Mouse (Mus musculus) megakaryocyte, embryonic 14.5 days (primary cell): ENCODE measurements at regions not wholly inside any gene's neighbourhood (a gene's known extent, or its start where the extent isn't known, plus 50 kb on each side); places are given as distances from the start of the nearest gene placed in this dataset.
A peak's percentile ranks its signal among the peaks of the same experiment; 100 is the strongest.

Experiments used
- H3K27me3 ChIP-seq: replicated peaks from 2 replicates; pipeline ENCODE3; 2012; ENCODE audit warnings: inconsistent platforms
- H3K36me3 ChIP-seq: replicated peaks from 2 replicates; pipeline ENCODE3; 2012; ENCODE audit warnings: low read length, inconsistent platforms, mixed read lengths
- H3K4me1 ChIP-seq: 2 replicates; pipeline ENCODE4 v1.6.1; 2012; ENCODE audit warnings: inconsistent platforms
- H3K4me3 ChIP-seq: replicated peaks from 2 replicates; pipeline ENCODE3; 2012; ENCODE audit warnings: moderate library complexity, mild to moderate bottlenecking, inconsistent platforms
- H3K9me3 ChIP-seq: 2 replicates; pipeline ENCODE4 v1.6.1; 2012; ENCODE audit warnings: inconsistent platforms
- FLI1 ChIP-seq: IDR thresholded peaks from 2 replicates; pipeline ENCODE4 v1.6.1; 2012; ENCODE audit warnings: low read length, inconsistent platforms, mixed read lengths
- GATA1 ChIP-seq: IDR thresholded peaks from 3 replicates; pipeline ENCODE4 v1.6.1; 2012; ENCODE audit warnings: mixed read lengths, low read length, inconsistent platforms, borderline replicate concordance

DNA sequence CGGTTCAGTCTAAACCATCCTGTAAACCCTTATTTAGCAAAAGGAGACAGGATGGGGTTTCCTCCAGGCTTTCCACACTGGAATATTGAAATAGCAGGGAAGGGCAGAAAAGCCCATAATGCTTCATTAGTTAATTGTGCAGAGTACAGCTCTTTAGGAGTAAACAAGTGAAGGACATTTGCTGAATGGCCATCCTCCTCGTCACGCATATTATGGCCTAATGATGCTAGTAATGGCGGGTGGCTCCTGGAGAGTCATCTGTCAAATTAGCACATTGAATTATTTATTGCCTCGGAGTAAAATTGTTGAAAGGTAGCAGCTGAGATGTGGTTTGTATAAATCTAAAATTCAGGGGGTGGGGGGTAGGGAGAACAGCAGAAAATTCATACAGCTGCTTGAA is 575.1 kb upstream of the Itga1 start:
- no peaks in the 10 kb centered on the region for H3K27me3 ChIP-seq
- H3K4me1 ChIP-seq: no peaks in the 10 kb centered on the region
- H3K4me3 ChIP-seq: no peak overlapping the region
- 0 out of 2 replicates have a peak, but pooled peaks cover 3% of the 10 kb centered on the region for H3K9me3 ChIP-seq
- H3K36me3 ChIP-seq: no peaks in the 10 kb centered on the region
- no peak for TF ChIP-seq GATA1
- TF ChIP-seq FLI1: no peak

DNA sequence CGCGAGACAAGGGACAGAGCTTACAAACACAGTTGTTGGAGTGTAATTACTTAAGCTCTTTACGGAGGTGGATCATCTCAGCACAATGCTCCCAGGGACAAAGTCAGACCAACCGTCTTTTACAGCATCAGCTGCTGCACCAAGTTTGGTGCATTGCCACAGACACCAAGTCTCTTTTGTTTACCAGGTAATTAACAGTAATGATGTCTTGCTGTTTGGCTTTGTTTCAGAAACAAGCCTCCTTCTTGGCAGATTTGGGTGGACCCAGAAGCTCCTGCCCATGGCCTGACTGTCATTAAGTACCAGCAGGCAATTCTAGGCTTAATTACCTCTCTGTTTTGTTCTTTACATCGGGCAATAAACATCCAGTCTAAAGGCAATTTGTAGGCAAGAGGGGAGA is 572.0 kb upstream of the Itga1 start:
- H3K27me3 ChIP-seq: no peaks in the 10 kb centered on the region
- no peaks in the 10 kb centered on the region for H3K4me1 ChIP-seq
- TF ChIP-seq FLI1: no peak
- TF ChIP-seq GATA1: no peak
- no peak overlapping the region for H3K4me3 ChIP-seq
- H3K9me3 ChIP-seq: 0 out of 2 replicates have a peak, but pooled peaks cover 3% of the 10 kb centered on the region
- H3K36me3 ChIP-seq: no peaks in the 10 kb centered on the region

DNA sequence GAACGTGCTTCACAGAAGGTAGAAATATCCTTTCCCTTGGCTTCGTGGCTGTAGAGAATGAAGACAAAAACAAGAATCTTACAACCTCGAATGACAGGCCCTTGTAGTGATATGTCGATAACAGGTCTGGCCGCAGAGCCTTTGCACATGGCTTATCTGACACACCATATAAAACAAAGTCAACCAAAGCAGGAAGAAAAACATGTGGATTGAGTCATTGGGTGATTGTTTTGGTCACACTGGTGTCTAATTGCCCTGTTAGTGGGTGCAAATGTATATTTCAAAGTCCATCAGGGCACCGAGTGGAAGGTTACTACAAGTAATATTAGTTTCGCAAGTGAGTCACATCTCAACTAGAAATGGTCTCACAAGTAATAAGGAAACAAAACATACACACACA is 569.9 kb upstream of the Itga1 start:
- no peaks in the 10 kb centered on the region for H3K36me3 ChIP-seq
- no peaks in the 10 kb centered on the region for H3K27me3 ChIP-seq
- no peak overlapping the region for H3K4me3 ChIP-seq
- no peaks in the 10 kb centered on the region for H3K4me1 ChIP-seq
- TF ChIP-seq GATA1 (no peak), FLI1 (no peak)
- 0 out of 2 replicates have a peak, but pooled peaks cover 3% of the 10 kb centered on the region for H3K9me3 ChIP-seq

DNA sequence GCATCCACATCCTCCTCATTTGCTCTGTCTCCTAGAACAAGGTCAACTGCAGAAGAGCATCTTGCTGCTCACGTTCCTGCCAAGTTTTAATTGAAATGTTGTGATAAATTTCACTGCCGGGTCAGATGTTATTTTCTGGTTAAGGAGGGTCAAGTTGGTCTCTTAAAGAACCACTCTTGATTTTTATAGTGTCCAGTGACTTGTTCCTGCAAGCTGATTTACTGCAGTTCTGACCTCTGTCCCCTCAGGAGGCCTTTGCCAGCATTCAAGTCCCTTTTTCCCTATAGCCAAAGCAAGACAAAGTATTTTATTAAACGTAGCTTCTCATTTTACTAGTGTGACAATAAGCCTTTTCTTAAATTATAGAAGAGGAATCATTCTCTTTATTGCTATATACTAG is 567.8 kb upstream of the Itga1 start:
- Histone ChIP-seq H3K9me3 (0 out of 2 replicates have a peak, but pooled peaks cover 3% of the 10 kb centered on the region), H3K4me1 (no peaks in the 10 kb centered on the region), H3K36me3 (no peaks in the 10 kb centered on the region), H3K4me3 (no peak overlapping the region), H3K27me3 (no peaks in the 10 kb centered on the region)
- TF ChIP-seq GATA1 (no peak), FLI1 (no peak)

DNA sequence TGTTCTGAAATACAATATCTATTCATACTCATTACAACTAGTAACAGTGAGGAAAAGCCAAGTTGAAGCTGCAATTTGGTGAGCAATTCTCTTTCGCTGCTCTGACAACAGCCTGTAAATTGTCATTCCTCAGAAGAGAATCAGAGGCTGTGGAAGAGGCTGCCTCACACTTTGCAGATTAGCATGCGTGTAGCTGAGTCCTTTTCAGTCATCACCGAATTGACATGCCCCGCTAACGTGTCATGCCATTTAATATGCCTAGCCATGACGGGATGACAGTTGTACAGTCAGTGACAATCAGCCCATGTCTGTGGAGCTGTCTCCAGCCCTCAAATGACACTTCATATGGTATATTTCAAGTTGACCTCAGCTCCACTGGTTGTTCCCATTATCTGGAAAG is 553.4 kb upstream of the Itga1 start:
- Histone ChIP-seq H3K36me3 (no peaks in the 10 kb centered on the region), H3K4me3 (peak overlapping the region; percentile 1), H3K9me3 (peaks cover 5% of the 10 kb centered on the region; the same call in 1 of the 2 replicates), H3K4me1 (no peaks in the 10 kb centered on the region), H3K27me3 (no peaks in the 10 kb centered on the region)
- TF ChIP-seq GATA1 (no peak), FLI1 (no peak)

DNA sequence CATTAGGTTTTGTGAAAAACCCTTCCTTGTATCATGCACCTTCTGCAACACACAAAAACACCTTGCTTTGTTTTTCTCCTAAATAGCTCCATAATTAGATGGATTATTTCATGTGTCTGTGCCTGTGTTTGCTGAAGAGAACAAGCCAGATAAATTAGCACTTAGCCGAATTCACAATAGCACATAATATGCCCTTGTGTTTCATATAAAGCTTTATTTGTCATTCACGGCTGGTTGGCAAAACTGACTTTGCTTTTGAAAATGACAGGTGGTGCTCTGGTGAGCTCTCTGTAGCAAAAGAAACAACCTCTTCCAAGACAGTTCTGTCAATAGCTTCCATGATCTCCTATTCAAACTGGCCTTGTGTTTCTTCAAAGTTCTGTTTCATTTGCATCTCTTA is 551.2 kb upstream of the Itga1 start:
- peaks cover 5% of the 10 kb centered on the region; the same call in 1 of the 2 replicates for H3K9me3 ChIP-seq
- no peak overlapping the region for H3K4me3 ChIP-seq
- no peaks in the 10 kb centered on the region for H3K27me3 ChIP-seq
- TF ChIP-seq FLI1 (no peak), GATA1 (no peak)
- no peaks in the 10 kb centered on the region for H3K4me1 ChIP-seq
- no peaks in the 10 kb centered on the region for H3K36me3 ChIP-seq

DNA sequence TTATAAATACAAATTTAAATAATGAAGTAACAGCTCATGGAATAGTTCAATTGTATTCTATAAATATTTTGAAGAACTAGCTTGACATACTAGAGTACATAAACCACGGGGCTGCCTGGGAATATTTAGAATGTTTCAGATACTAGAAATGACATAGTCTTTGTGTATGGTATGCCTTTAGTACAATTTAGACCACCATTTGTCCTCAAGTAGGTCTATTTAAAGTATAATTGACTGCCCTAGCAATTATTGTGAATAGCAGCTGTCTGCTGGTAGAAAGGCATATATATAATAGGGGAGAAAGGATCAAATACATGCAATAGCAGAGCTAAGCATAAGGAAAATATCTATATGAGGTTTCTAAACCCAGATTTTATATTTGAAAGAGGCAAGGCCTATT is 550.6 kb upstream of the Itga1 start:
- TF ChIP-seq FLI1 (no peak), GATA1 (no peak)
- H3K36me3 ChIP-seq: no peaks in the 10 kb centered on the region

DNA sequence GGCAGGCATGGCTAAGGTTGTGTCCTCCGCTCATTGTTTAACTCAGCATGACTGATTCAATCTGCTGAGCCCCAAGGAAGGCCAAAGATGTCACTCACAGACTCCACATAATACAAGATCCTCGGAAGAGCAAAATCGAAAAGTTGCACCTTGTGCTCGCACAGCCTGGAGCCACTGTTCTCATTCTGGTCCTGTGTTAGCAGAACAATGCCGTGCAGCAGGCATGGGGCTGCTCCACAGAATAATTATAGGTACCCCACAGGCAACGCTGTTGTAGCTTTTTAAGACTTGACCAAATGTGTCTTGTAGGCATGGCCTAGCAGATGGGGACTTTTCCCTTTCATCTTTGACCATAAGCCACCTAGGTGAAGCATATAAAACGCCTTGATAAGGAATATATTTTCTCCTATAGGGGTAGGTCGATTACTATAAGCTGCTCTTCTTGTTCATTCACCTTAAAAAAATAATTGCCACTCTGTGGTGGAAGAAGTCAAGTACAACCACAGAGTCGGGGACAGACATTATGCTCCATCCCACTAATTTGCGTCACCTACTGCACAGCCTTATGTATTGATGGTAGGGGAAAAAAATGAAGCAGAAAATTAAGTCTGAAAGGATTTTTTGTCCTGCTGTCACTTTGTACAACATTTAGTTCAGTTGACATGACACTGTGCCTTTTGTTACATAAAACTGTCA is 529.8 kb upstream of the Itga1 start:
- H3K4me3 ChIP-seq: no peak overlapping the region
- no peaks in the 10 kb centered on the region for H3K27me3 ChIP-seq
- H3K4me1 ChIP-seq: no peaks in the 10 kb centered on the region
- peaks cover 3% of the 10 kb centered on the region; the same call in 1 of the 2 replicates for H3K9me3 ChIP-seq
- TF ChIP-seq GATA1 (no peak), FLI1 (no peak)
- no peaks in the 10 kb centered on the region for H3K36me3 ChIP-seq

More for the DNA sequence above, 550.6 kb upstream of the Itga1 start:
- Histone ChIP-seq H3K9me3 (peaks cover 5% of the 10 kb centered on the region; the same call in 1 of the 2 replicates), H3K4me3 (no peak overlapping the region), H3K4me1 (no peaks in the 10 kb centered on the region), H3K27me3 (no peaks in the 10 kb centered on the region)

DNA sequence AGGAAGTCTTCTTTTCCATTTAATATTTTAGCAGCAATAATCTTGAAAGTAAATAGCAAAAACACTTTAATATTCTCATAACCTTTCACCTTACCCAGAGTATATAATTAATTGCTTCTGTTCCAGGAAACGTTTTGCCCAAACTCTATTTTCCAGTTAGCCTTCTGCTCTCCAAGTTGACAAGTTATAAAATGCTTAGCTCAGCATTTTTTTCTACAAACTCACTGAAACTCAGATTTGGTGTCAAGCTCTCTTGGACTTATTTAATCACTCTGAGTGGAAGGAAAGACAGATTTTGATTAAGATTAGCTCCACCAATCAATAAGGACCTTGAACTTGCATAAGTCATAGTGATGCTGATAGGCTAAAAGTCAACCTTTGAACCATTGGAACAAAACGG is 528.8 kb upstream of the Itga1 start:
- no peak for TF ChIP-seq GATA1
- no peak for TF ChIP-seq FLI1
- Histone ChIP-seq H3K27me3 (no peaks in the 10 kb centered on the region), H3K4me1 (no peaks in the 10 kb centered on the region), H3K4me3 (no peak overlapping the region), H3K36me3 (no peaks in the 10 kb centered on the region), H3K9me3 (peaks cover 3% of the 10 kb centered on the region; the same call in 1 of the 2 replicates)

DNA sequence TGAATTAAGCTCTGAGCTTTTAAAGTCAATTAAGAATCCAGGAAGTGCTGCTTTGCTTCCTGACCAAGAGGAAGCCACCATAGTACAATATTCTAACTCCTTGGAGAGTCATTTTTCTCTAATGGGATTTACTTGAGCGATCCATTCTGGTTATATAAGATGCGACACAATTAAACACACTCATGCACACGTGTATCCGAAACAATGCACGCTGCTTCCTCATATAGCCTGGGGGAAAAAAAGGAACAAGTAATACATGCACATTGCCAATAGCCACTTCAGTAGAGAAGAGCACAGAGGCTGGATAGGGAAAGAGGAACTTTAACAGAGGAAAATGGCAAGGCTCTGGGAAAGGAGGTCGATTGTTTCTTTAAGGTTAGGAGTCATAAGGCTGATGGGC is 511.4 kb upstream of the Itga1 start:
- TF ChIP-seq GATA1 (no peak), FLI1 (no peak)
- H3K4me3 ChIP-seq: no peak overlapping the region
- no peaks in the 10 kb centered on the region for H3K36me3 ChIP-seq
- no peaks in the 10 kb centered on the region for H3K27me3 ChIP-seq
- no peaks in the 10 kb centered on the region for H3K4me1 ChIP-seq
- H3K9me3 ChIP-seq: peaks cover 7% of the 10 kb centered on the region

DNA sequence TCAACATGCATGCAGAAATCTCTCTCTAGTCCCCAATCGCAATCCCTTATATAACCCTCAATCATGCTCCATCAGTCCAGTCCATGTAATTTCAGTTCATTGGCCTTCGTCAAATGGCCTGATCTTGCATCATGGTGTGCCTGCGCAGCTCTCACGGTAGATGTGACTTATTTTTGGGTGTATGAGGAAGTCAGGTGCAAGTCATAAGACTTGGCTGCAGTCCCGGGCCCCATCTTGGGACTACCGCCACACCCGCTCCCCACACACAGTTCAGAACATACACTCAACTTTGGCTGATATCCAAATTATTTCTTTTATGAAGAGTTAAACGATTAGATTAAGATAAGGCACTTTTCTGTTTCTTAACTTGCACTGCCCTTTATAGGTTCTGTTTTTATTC is 504.7 kb upstream of the Itga1 start:
- TF ChIP-seq GATA1 (no peak), FLI1 (no peak)

More for the DNA sequence above, 504.7 kb upstream of the Itga1 start:
- no peaks in the 10 kb centered on the region for H3K9me3 ChIP-seq
- H3K4me3 ChIP-seq: no peak overlapping the region
- no peaks in the 10 kb centered on the region for H3K27me3 ChIP-seq
- H3K4me1 ChIP-seq: no peaks in the 10 kb centered on the region
- H3K36me3 ChIP-seq: no peaks in the 10 kb centered on the region
